Mouse (Mus musculus): ENCODE measurements around the gene Prss36. TPM values are rescaled to one million over a fixed set of nuclear protein-coding genes. Genes with fewer than 3 reads are reported as not detected.
A peak's percentile ranks its signal among the peaks of the same experiment; 100 is the strongest.
"Not testable (repeated sequence)": the region's sequence is repeated elsewhere in the genome, so short reads cannot be mapped to it uniquely, and the experiment has no call there.

Prss36 gene
- polyA plus RNA-seq, 1 experiment from 2014 or later, result 13.1 TPM

- H3K36me3 ChIP-seq, result 0 out of 2 replicates have a peak, but pooled peaks cover under 1% of the 10 kb centered on the region
- no peak overlapping the region for H3K27ac ChIP-seq
Observed at GRCm38 (mm10) chr7:127899997-127900396, 46.5 kb downstream of the Prss36 start.

GRCm38 (mm10) chr7:127898179-127898956 lies 48.2 kb downstream of the Prss36 start:
- Histone ChIP-seq H3K4me3 (no peak overlapping the region), H3K36me3 (no peaks in the 10 kb centered on the region), H3K9me3 (no peaks in the 10 kb centered on the region), H3K27me3 (no peaks in the 10 kb centered on the region), H3K27ac (no peak overlapping the region), H3K9ac (no peak overlapping the region), H3K4me1 (peaks cover 12% of the 10 kb centered on the region), H3K4me2 (no peak overlapping the region)
- ATAC-seq (ENCODE audit: borderline replicate concordance, extremely low read depth, low FRiP score, low TSS enrichment), result no peak
- WGBS, result 33% methylated on average over 10 of the region's 10 CpGs

More at GRCm38 (mm10) chr7:127899997-127900396, 46.5 kb downstream of the Prss36 start:
- no peak for ATAC-seq (ENCODE audit: borderline replicate concordance, extremely low read depth, low FRiP score, low TSS enrichment)
- no peak overlapping the region for H3K4me2 ChIP-seq
- H3K4me3 ChIP-seq, result no peak overlapping the region
- 24% methylated on average over 7 of the region's 7 CpGs for WGBS
- peaks cover 8% of the 10 kb centered on the region for H3K4me1 ChIP-seq
- no peaks in the 10 kb centered on the region for H3K27me3 ChIP-seq
- no peaks in the 10 kb centered on the region for H3K9me3 ChIP-seq
- no peak overlapping the region for H3K9ac ChIP-seq

- Histone ChIP-seq H3K9ac (no peak overlapping the region), H3K4me3 (no peak overlapping the region), H3K4me2 (no peak overlapping the region), H3K36me3 (peaks cover 7% of the 10 kb centered on the region; the same call in 1 of the 2 replicates), H3K9me3 (no peaks in the 10 kb centered on the region), H3K4me1 (peaks cover 12% of the 10 kb centered on the region), H3K27me3 (no peaks in the 10 kb centered on the region), H3K27ac (no peak overlapping the region)
- 86% methylated on average over 7 of the region's 7 CpGs for WGBS
- ATAC-seq (ENCODE audit: borderline replicate concordance, extremely low read depth, low FRiP score, low TSS enrichment), result no peak
Observed at GRCm38 (mm10) chr7:127897542-127897941, 49.0 kb downstream of the Prss36 start.

GRCm38 (mm10) chr7:127896384-127896783 lies 50.1 kb downstream of the Prss36 start:
- ATAC-seq (ENCODE audit: borderline replicate concordance, extremely low read depth, low FRiP score, low TSS enrichment), result no peak
- Histone ChIP-seq H3K4me2 (no peak overlapping the region), H3K27ac (no peak overlapping the region), H3K27me3 (no peaks in the 10 kb centered on the region), H3K9ac (no peak overlapping the region), H3K9me3 (no peaks in the 10 kb centered on the region), H3K4me1 (peaks cover 12% of the 10 kb centered on the region), H3K4me3 (no peak overlapping the region), H3K36me3 (peaks cover 10% of the 10 kb centered on the region)
- WGBS, result 59% methylated on average over 13 of the region's 13 CpGs

- not testable (repeated sequence) for H3K9me3 ChIP-seq; H3K27me3 ChIP-seq; H3K36me3 ChIP-seq; H3K9ac ChIP-seq; ATAC-seq (ENCODE audit: borderline replicate concordance, extremely low read depth, low FRiP score, low TSS enrichment)
- H3K4me2 ChIP-seq, result peak overlapping the region; percentile 90
- peaks cover 12% of the 10 kb centered on the region for H3K4me1 ChIP-seq
- H3K27ac ChIP-seq, result 0 out of 2 replicates have a peak overlapping the region, but pooled peaks have one; percentile 42
- peak overlapping the region; percentile 72; the same call in 1 of the 2 replicates for H3K4me3 ChIP-seq
- WGBS, result 74% methylated on average over 7 of the region's 7 CpGs
Observed at GRCm38 (mm10) chr7:127895891-127896290, 50.6 kb downstream of the Prss36 start.

GRCm38 (mm10) chr7:127895442-127895841 lies 51.1 kb downstream of the Prss36 start, which contains the start of the genes Gm21974 and Vkorc1:
Gene Gm21974 (minus strand): TSS chr7:127895454.
Gene Vkorc1 (minus strand): TSS chr7:127895617.
- H3K4me1 ChIP-seq, result peaks cover 12% of the 10 kb centered on the region
- under 1% methylated on average over 26 of the region's 26 CpGs for WGBS
- H3K4me3 ChIP-seq, result peak within 1 kb of the TSS; percentile 72
- peak within 1 kb of the TSS; percentile 69 for H3K9ac ChIP-seq
- H3K36me3 ChIP-seq, result peaks cover 10% of the 10 kb centered on the region
- H3K27me3 ChIP-seq, result no peaks in the 10 kb centered on the region
- no peaks in the 10 kb centered on the region for H3K9me3 ChIP-seq
- peak within 1 kb of the TSS; percentile 85 for H3K27ac ChIP-seq
- peak; percentile 99 for ATAC-seq (ENCODE audit: borderline replicate concordance, extremely low read depth, low FRiP score, low TSS enrichment)
- H3K4me2 ChIP-seq, result peak within 1 kb of the TSS; percentile 90

GRCm38 (mm10) chr7:127894480-127894879 lies 52.0 kb downstream of the Prss36 start:
- no peaks in the 10 kb centered on the region for H3K27me3 ChIP-seq
- peak overlapping the region; percentile 90 for H3K4me2 ChIP-seq
- H3K36me3 ChIP-seq, result peaks cover 14% of the 10 kb centered on the region
- H3K27ac ChIP-seq, result peak overlapping the region; percentile 85
- peak overlapping the region; percentile 72 for H3K4me3 ChIP-seq
- H3K9ac ChIP-seq, result peak overlapping the region; percentile 69
- peaks cover 12% of the 10 kb centered on the region for H3K4me1 ChIP-seq
- no peak for ATAC-seq (ENCODE audit: borderline replicate concordance, extremely low read depth, low FRiP score, low TSS enrichment)
- H3K9me3 ChIP-seq, result no peaks in the 10 kb centered on the region
- 61% methylated on average over 5 of the region's 5 CpGs for WGBS

GRCm38 (mm10) chr7:127890798-127891197 lies 55.7 kb downstream of the Prss36 start, which contains the start of gene Prss53:
Gene Prss53 (minus strand): TSS chr7:127890970.
- H3K4me3 ChIP-seq, result no peak within 1 kb of the TSS
- H3K4me1 ChIP-seq, result peaks cover 16% of the 10 kb centered on the region
- no peaks in the 10 kb centered on the region for H3K9me3 ChIP-seq
- no peaks in the 10 kb centered on the region for H3K27me3 ChIP-seq
- no peak within 1 kb of the TSS for H3K9ac ChIP-seq
- H3K4me2 ChIP-seq, result no peak within 1 kb of the TSS
- peaks cover 50% of the 10 kb centered on the region for H3K36me3 ChIP-seq
- WGBS, result 26% methylated on average over 4 of the region's 4 CpGs
- ATAC-seq (ENCODE audit: borderline replicate concordance, extremely low read depth, low FRiP score, low TSS enrichment), result no peak
- no peak within 1 kb of the TSS for H3K27ac ChIP-seq

GRCm38 (mm10) chr7:127888821-127889220 lies 57.7 kb downstream of the Prss36 start:
- ATAC-seq (ENCODE audit: borderline replicate concordance, extremely low read depth, low FRiP score, low TSS enrichment), result no peak
- H3K4me3 ChIP-seq, result no peak overlapping the region
- H3K9ac ChIP-seq, result no peak overlapping the region
- peaks cover 65% of the 10 kb centered on the region for H3K36me3 ChIP-seq
- H3K9me3 ChIP-seq, result no peaks in the 10 kb centered on the region
- H3K27ac ChIP-seq, result no peak overlapping the region
- WGBS, result 61% methylated on average over 3 of the region's 3 CpGs
- no peak overlapping the region for H3K4me2 ChIP-seq
- no peaks in the 10 kb centered on the region for H3K27me3 ChIP-seq
- H3K4me1 ChIP-seq, result peaks cover 11% of the 10 kb centered on the region; the same call in 1 of the 2 replicates

- H3K36me3 ChIP-seq, result peaks cover 71% of the 10 kb centered on the region
- H3K4me1 ChIP-seq, result peaks cover 11% of the 10 kb centered on the region; the same call in 1 of the 2 replicates
- no peak for ATAC-seq (ENCODE audit: borderline replicate concordance, extremely low read depth, low FRiP score, low TSS enrichment)
- H3K27ac ChIP-seq, result no peak overlapping the region
- 82% methylated on average over 3 of the region's 3 CpGs for WGBS
- H3K9me3 ChIP-seq, result no peaks in the 10 kb centered on the region
- no peak overlapping the region for H3K9ac ChIP-seq
- H3K4me2 ChIP-seq, result no peak overlapping the region
- no peaks in the 10 kb centered on the region for H3K27me3 ChIP-seq
- H3K4me3 ChIP-seq, result no peak overlapping the region
Observed at GRCm38 (mm10) chr7:127887781-127888180, 58.7 kb downstream of the Prss36 start.

GRCm38 (mm10) chr7:127887191-127887590 lies 59.3 kb downstream of the Prss36 start:
- Histone ChIP-seq H3K4me3 (no peak overlapping the region), H3K4me1 (peaks cover 11% of the 10 kb centered on the region; the same call in 1 of the 2 replicates), H3K27ac (no peak overlapping the region), H3K36me3 (peaks cover 72% of the 10 kb centered on the region), H3K9me3 (no peaks in the 10 kb centered on the region), H3K9ac (no peak overlapping the region), H3K4me2 (no peak overlapping the region), H3K27me3 (no peaks in the 10 kb centered on the region)
- no peak for ATAC-seq (ENCODE audit: borderline replicate concordance, extremely low read depth, low FRiP score, low TSS enrichment)
- 75% methylated on average over 8 of the region's 8 CpGs for WGBS

GRCm38 (mm10) chr7:127886551-127886950 lies 60.0 kb downstream of the Prss36 start:
- WGBS, result 87% methylated on average over 6 of the region's 6 CpGs
- H3K27ac ChIP-seq, result no peak overlapping the region

More at GRCm38 (mm10) chr7:127886551-127886950, 60.0 kb downstream of the Prss36 start:
- ATAC-seq (ENCODE audit: borderline replicate concordance, extremely low read depth, low FRiP score, low TSS enrichment), result no peak
- no peak overlapping the region for H3K9ac ChIP-seq
- H3K4me2 ChIP-seq, result no peak overlapping the region
- no peak overlapping the region for H3K4me3 ChIP-seq
- H3K9me3 ChIP-seq, result no peaks in the 10 kb centered on the region
- H3K36me3 ChIP-seq, result peaks cover 78% of the 10 kb centered on the region
- H3K27me3 ChIP-seq, result no peaks in the 10 kb centered on the region
- peaks cover 11% of the 10 kb centered on the region; the same call in 1 of the 2 replicates for H3K4me1 ChIP-seq
